Mouse (Mus musculus) B cell, adult 2 months (primary cell): ENCODE measurements around the gene Hsdl2.
"Not testable (repeated sequence)": the region's sequence is repeated elsewhere in the genome, so short reads cannot be mapped to it uniquely, and the experiment has no call there.

Source experiments
- DNase-seq, 2 experiments: peaks; one replicate each; pipeline ENCODE4 v3.0.0; 2022

Gene Hsdl2

GRCm38 (mm10) chr4:59581314-59582185, at the start of gene Hsdl2:
Gene Hsdl2 (plus strand): TSS chr4:59581563.
- DNase-seq = peak; percentile 99

GRCm38 (mm10) chr4:59533268-59533667, 48.1 kb upstream of the Hsdl2 start:
- no peak for DNase-seq

- DNase-seq = no peak
Observed at GRCm38 (mm10) chr4:59535624-59536023, 45.7 kb upstream of the Hsdl2 start.

GRCm38 (mm10) chr4:59536281-59536680, 45.1 kb upstream of the Hsdl2 start:
- no peak for DNase-seq

GRCm38 (mm10) chr4:59543006-59543405, 38.4 kb upstream of the Hsdl2 start:
- DNase-seq = no peak

GRCm38 (mm10) chr4:59544654-59545053, 36.7 kb upstream of the Hsdl2 start:
- no peak for DNase-seq

- DNase-seq = no peak
Observed at GRCm38 (mm10) chr4:59546285-59547071, 34.9 kb upstream of the Hsdl2 start.

- peak; percentile 39 to 44 for DNase-seq
Observed at GRCm38 (mm10) chr4:59547136-59547889, 34.0 kb upstream of the Hsdl2 start.

GRCm38 (mm10) chr4:59548011-59548559, 33.3 kb upstream of the Hsdl2 start:
- DNase-seq = no peak

- DNase-seq = peak; percentile 84 to 86
Observed at GRCm38 (mm10) chr4:59548560-59549174, 32.7 kb upstream of the Hsdl2 start.

GRCm38 (mm10) chr4:59549175-59549976, 32.0 kb upstream of the Hsdl2 start, which contains the start of gene Ptbp3:
Gene Ptbp3 (minus strand): TSS chr4:59549364.
- DNase-seq = peak; percentile 91 to 92

- DNase-seq = peak; percentile 45 to 55
Observed at GRCm38 (mm10) chr4:59549977-59550560, 31.3 kb upstream of the Hsdl2 start.

GRCm38 (mm10) chr4:59551901-59552300, 29.5 kb upstream of the Hsdl2 start:
- no peak for DNase-seq

GRCm38 (mm10) chr4:59552835-59553234, 28.5 kb upstream of the Hsdl2 start:
- no peak for DNase-seq

- DNase-seq = no peak
Observed at GRCm38 (mm10) chr4:59553576-59553975, 27.8 kb upstream of the Hsdl2 start.

- no peak for DNase-seq
Observed at GRCm38 (mm10) chr4:59555177-59555576, 26.2 kb upstream of the Hsdl2 start.

- DNase-seq = not testable (repeated sequence)
Observed at GRCm38 (mm10) chr4:59557343-59557742, 24.0 kb upstream of the Hsdl2 start.

- no peak for DNase-seq
Observed at GRCm38 (mm10) chr4:59558096-59558720, 23.2 kb upstream of the Hsdl2 start.

GRCm38 (mm10) chr4:59560141-59560540, 21.2 kb upstream of the Hsdl2 start:
- no peak for DNase-seq

- no peak for DNase-seq
Observed at GRCm38 (mm10) chr4:59564128-59564527, 17.2 kb upstream of the Hsdl2 start.
